Mouse (Mus musculus) cerebellum, adult 18-20 months (tissue): Measurements from ENCODE around the gene Uvrag.

Experiments used
- DNase-seq, 2 experiments: peaks; one replicate each; pipeline ENCODE4 v3.0.0; 2021

Gene Uvrag

GRCm38 (mm10) chr7:99164873-99165410 lies 24.0 kb upstream of the Uvrag start:
- no peak for DNase-seq

DNA sequence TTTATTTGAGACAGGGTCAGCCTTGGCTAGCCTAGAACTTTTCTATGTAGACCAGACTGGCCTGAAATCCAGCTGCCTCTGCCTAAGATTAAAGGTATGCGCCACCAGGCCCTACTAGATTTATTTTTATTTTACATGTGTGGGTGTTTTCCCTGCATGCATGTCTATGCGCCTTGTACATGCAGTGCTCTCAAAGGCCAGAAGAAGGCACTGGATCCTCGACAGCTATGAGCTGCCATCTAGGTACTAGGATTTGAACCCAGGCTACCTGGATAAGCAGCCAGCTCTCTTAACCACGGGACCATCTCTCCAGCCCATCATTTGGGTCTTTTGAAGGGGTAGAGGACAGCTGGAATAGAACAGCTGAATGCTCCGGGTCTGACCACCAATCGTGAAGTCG lies 21.5 kb upstream of the Uvrag start:
- no peak for DNase-seq

DNA sequence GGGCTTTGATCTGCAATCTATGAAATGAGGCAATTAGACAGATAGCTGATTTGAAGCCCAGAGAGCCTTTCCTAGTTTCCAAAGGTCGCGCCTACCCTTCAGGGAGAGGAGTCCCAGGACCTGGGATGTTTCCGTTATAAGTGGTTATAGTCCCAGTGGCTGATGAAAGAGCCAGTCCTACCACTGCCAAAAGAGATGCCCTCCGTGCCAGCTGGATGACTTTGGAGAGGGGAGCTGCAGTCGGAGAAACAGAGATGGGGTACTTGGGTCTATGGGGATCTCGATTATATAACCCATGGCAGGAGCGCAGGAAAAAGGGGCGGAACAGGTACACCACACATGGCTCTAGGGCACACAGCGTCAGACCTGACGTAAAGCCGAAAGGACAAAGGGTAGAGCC lies 21.0 kb upstream of the Uvrag start:
- DNase-seq: no peak

GRCm38 (mm10) chr7:99161529-99161928 lies 20.6 kb upstream of the Uvrag start:
- DNase-seq: no peak

DNA sequence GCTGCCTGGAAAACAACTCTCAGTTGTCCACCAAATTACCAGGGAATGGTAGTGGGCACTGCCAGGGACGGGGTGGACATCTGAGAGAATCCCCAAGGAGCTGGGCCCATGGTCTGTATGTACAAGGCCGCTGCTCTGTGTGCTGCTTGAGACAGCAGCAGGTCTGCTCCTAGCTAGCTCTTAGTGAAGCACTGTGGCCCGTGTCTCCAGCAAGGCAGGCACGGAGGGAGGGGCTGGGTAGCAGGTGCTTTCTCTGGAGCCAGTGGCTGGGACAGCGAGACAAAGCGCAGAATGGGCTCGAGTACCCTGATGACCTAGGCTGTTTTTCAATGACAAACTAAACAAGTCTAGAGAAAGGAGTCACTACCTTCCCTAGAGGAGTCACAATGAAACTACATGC lies 20.1 kb upstream of the Uvrag start:
- no peak for DNase-seq

DNA sequence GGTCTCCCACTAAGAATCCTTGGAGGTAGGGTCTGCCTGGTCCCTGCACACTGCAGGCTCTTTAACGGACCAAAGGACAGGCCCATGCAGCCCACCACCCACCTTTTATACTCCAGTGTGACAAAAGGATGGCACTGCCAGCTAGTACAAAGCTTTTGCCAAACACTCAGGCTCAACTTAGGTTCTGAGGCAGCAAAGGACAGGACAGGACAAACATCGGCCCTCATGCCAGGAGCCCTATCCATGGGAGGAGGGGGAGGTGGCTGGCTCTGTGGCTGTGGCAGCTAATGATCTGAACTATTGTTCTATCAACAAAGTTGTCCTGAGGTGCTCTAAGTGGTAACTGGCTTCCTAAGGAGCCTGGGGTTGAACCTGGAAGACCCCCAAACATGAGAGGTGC lies 18.5 kb upstream of the Uvrag start:
- no peak for DNase-seq

DNA sequence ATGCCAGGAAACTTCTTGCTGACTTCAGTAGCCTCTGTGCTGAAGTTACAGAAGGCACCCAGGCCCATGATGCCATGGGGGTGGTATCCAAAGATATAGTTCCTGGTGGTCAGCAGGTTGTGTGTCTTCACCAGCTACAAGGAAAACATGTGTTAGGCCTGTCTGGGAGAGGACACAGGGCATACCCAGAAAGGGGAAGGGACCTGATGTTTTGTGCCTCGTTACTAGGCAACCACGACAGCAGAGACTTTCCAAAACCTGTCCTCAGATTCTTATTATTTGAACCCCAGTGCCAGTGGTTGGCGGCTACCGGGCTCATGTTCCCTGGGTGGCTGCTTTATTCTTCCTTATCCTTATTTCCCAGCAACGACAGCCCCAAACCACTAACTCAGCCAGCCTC lies 18.0 kb upstream of the Uvrag start:
- no peak for DNase-seq

- DNase-seq: no peak
Observed at GRCm38 (mm10) chr7:99158011-99158410, 17.1 kb upstream of the Uvrag start.

DNA sequence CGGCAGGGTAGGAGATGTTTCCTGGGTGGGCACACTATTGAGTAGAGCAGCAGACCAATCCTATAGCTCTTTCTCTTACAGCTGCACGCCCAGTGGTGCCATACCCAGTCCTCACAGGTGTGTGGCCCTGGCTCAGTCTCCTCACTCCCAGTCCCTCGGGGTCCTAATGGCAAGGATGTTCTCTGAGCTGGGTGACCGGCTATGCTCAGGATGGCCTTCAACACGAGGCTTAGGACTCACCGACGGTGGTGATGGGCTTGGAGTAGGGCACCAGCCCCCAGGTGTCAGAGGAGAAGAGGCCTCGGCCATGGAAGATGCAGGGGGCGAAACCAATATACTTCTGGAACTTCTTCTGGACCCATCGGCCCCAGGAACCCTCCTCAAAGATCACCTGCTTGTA lies 15.8 kb upstream of the Uvrag start:
- no peak for DNase-seq

- no peak for DNase-seq
Observed at GRCm38 (mm10) chr7:99155311-99156289, 14.7 kb upstream of the Uvrag start.

- no peak for DNase-seq
Observed at GRCm38 (mm10) chr7:99154648-99155151, 13.8 kb upstream of the Uvrag start.

- DNase-seq: no peak
Observed at GRCm38 (mm10) chr7:99153686-99154202, 12.8 kb upstream of the Uvrag start.

- DNase-seq: no peak
Observed at GRCm38 (mm10) chr7:99152756-99153155, 11.8 kb upstream of the Uvrag start.

DNA sequence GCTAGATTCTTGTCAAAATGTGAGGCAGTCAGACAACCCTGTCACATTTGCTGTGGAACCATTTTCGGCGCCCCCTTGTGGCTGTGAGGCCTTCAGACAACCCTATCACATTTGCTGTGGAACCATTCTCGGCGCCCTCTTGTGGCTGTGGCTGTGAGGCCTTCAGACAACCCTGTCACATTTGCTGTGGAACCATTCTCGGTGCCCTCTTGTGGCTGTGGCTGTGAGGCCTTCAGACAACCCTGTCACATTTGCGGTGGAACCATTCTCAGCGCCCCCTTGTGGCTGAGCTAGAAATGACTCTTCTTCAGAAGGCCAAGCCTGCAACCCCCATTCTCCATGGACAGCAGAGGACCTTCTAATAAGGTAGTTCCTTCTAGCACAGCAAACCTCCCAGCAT lies 10.4 kb upstream of the Uvrag start:
- DNase-seq: peak; percentile 96

DNA sequence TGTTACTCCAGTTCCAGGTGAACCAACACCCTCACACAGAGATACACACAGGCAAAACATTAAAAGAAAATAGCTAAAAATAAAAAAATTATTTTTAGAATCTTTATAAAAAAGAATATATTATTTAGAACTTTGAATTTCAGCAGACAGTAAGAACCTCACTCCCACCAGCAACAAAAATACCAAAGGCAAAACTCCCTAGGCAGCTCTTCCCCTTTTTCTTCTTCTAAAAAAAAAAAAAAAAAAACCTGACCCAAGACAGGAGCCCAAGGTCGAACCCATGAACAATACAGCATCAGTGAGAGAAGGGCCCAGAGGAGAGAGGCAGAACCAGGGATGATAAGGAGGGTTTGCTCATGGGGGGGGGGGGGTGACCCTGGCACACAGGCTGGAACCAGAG lies 8.1 kb upstream of the Uvrag start:
- DNase-seq: no peak

- DNase-seq: no peak
Observed at GRCm38 (mm10) chr7:99147494-99147893, 6.6 kb upstream of the Uvrag start.

DNA sequence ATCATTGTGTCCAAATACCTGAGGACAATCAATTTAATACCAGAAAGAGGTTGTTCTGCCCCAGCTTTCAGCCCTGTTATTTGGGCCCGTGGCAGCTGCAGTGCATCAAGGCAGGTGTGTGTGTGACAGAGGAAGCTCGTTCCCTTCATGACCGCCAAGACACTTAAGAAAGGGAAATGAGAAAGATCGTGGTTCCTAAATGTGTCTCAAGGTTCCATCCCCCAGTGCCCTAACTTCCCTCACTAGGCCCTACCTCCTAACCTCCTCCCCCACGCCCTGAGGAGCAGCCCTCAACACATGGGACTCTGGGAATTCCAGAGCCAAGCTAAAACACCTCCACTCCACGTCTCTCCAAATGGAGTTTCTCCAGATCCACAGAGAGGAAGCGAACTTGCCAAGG lies 6.0 kb upstream of the Uvrag start:
- no peak for DNase-seq

GRCm38 (mm10) chr7:99146011-99146410 lies 5.1 kb upstream of the Uvrag start:
- no peak for DNase-seq

DNA sequence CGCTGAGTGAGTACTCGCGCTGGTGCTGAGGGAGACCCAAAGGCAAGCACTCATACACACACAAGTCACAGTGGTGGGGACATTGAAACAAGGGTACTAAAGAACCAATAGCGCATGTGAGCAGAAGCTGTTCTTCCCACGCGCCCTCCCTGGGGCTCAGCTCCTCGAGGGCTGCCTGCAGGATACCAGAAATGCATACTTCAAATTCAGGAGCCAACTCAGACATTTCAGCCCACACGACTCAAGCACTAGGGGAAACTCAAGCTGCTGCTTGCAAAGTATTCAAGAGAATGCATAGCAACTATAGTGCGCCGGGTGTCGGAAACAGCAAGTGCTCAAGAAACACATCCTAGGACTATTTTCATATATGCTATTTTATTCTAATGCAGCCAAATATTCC lies 3.7 kb upstream of the Uvrag start:
- no peak for DNase-seq

DNA sequence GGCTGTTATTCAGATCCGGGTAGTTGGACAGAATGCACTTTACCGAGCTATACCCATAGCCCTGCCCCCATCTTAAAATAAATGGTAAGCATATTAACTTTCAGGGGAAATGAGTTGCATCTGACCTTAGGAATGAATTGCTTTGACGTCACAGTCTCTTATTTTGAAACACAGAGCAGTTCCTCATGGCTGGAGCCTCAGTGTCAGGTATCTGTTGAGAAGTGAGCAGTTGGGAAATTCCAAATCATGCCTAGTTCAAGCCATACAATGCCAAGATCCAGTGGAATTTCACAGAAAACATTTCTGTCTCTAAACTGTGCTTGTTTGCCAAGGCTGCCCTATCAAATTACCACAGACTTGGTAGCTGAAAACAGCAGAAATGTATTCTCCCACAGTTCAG lies 2.3 kb upstream of the Uvrag start:
- DNase-seq: no peak

DNA sequence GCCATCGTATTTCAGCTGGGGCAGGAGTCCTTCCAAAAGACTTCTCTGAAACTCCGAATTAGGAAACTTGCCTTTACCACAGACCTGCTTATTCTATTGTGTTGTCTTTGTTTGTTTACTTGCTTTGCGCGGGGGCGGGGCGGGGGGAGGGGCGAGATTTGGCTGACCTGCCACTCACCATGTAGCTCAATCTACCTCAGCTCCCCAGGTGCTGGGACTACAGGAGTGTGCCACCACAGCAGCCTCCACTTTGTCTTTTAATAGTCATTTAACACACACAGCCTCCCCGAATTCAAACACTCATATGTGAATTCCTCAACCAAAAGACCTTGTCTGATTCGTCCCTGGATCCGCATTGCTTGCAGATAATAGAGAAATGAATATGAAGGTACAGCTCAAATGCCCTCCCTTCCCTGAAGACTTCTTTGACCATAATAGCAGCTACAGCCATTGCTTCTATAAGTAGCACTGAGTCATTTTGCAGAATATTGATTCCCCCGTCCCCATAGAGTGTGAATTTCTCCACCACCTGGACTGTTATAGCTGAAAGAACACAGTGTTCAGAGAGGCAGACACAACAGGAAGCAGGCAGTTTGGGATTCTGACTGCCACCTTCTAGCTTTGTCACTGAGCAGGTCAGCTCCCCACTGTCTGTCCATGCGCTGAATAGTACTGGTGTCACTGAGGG lies 1.1 kb upstream of the Uvrag start:
- no peak for DNase-seq

DNA sequence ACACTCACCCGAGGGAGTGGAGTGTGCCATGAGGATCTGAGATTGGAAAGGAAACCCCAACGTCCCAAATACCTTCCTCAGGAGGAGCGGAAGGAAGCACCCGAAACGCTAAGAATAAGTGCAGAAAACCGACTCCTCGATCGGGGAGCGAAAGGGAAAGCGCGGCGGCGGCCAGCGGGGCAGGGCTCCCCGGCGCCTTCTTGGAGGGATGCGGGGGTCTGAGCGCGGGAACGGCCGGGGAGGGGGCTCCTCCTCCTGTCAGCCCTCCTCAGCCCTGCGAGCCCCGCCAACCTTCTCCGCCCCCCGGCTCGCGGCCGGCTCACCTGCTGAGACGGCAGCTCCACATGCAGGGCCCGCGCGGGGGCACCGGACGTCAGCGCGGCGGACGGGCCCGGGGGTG lies 430 bp downstream of the Uvrag start:
- no peak for DNase-seq

GRCm38 (mm10) chr7:99139841-99140491 lies 975 bp downstream of the Uvrag start:
- peak; percentile 24 to 35 for DNase-seq
